Mouse (Mus musculus): ENCODE data around the gene H2-Ob. TPM values are rescaled to one million over a fixed set of nuclear protein-coding genes. Genes with fewer than 3 reads are reported as not detected.

H2-Ob gene
- polyA plus RNA-seq, 1 experiment from 2014 or later = not detected

Other genes starting within 250 kb of the H2-Ob start
- gene H2-K1, start 238.6 kb upstream of the H2-Ob start, polyA plus RNA-seq (2016; fragmentation: Nextera tagmentation; extraction: Ambion mirVana) = 26.8 and 28.4 TPM in 2 replicates
- gene Ring1, start 214.2 kb upstream of the H2-Ob start, polyA plus RNA-seq (2016; fragmentation: Nextera tagmentation; extraction: Ambion mirVana) = 25.2 and 27.0 TPM in 2 replicates
- gene H2-Ke6, start 210.8 kb upstream of the H2-Ob start, polyA plus RNA-seq (2016; fragmentation: Nextera tagmentation; extraction: Ambion mirVana) = 110 and 131 TPM in 2 replicates
- gene Slc39a7, start 207.2 kb upstream of the H2-Ob start, polyA plus RNA-seq (2016; fragmentation: Nextera tagmentation; extraction: Ambion mirVana) = 180 and 184 TPM in 2 replicates
- 68.0 and 68.4 TPM in 2 replicates for gene Rxrb, start 207.1 kb upstream of the H2-Ob start, polyA plus RNA-seq (2016; fragmentation: Nextera tagmentation; extraction: Ambion mirVana)
- 2.3 and 4.0 TPM in 2 replicates for gene Col11a2, start 199.5 kb upstream of the H2-Ob start, polyA plus RNA-seq (2016; fragmentation: Nextera tagmentation; extraction: Ambion mirVana)
- gene H2-Oa, start 146.6 kb upstream of the H2-Ob start, polyA plus RNA-seq (2016; fragmentation: Nextera tagmentation; extraction: Ambion mirVana) = 0.17 and 0.56 TPM in 2 replicates
- 9.8 and 9.9 TPM in 2 replicates for gene H2-DMa, start 119.4 kb upstream of the H2-Ob start, polyA plus RNA-seq (2016; fragmentation: Nextera tagmentation; extraction: Ambion mirVana)
- gene Brd2, start 116.3 kb upstream of the H2-Ob start, polyA plus RNA-seq (2016; fragmentation: Nextera tagmentation; extraction: Ambion mirVana) = 144 and 148 TPM in 2 replicates
- 0.16 and 0.23 TPM in 2 replicates for gene H2-DMb2, start 95.6 kb upstream of the H2-Ob start, polyA plus RNA-seq (2016; fragmentation: Nextera tagmentation; extraction: Ambion mirVana)
- gene H2-DMb1, start 85.8 kb upstream of the H2-Ob start, polyA plus RNA-seq (2016; fragmentation: Nextera tagmentation; extraction: Ambion mirVana) = 0.16 and 0.73 TPM in 2 replicates
- gene Tap1, start 51.4 kb upstream of the H2-Ob start, polyA plus RNA-seq (2016; fragmentation: Nextera tagmentation; extraction: Ambion mirVana) = 1.4 and 1.8 TPM in 2 replicates
- 1.3 and 1.5 TPM in 2 replicates for gene Psmb9, start 51.1 kb upstream of the H2-Ob start, polyA plus RNA-seq (2016; fragmentation: Nextera tagmentation; extraction: Ambion mirVana)
- 1.6 and 2.1 TPM in 2 replicates for gene Psmb8, start 41.2 kb upstream of the H2-Ob start, polyA plus RNA-seq (2016; fragmentation: Nextera tagmentation; extraction: Ambion mirVana)
- gene Tap2, start 35.4 kb upstream of the H2-Ob start, polyA plus RNA-seq (2016; fragmentation: Nextera tagmentation; extraction: Ambion mirVana) = 0.79 and 0.82 TPM in 2 replicates
- gene H2-Ab1, start 18.8 kb downstream of the H2-Ob start, polyA plus RNA-seq (2016; fragmentation: Nextera tagmentation; extraction: Ambion mirVana) = 2.6 and 3.2 TPM in 2 replicates
- 0.37 TPM in 1 of 2 replicates, not detected in the other for gene H2-Aa, start 48.9 kb downstream of the H2-Ob start, polyA plus RNA-seq (2016; fragmentation: Nextera tagmentation; extraction: Ambion mirVana)
- gene H2-Eb1, start 67.0 kb downstream of the H2-Ob start, polyA plus RNA-seq (2016; fragmentation: Nextera tagmentation; extraction: Ambion mirVana) = 1.7 and 2.0 TPM in 2 replicates
- gene H2-Eb2, start 86.8 kb downstream of the H2-Ob start, polyA plus RNA-seq (2016; fragmentation: Nextera tagmentation; extraction: Ambion mirVana) = 0.10 TPM in 1 of 2 replicates, not detected in the other
- gene Btnl2, start 115.9 kb downstream of the H2-Ob start, polyA plus RNA-seq (2016; fragmentation: Nextera tagmentation; extraction: Ambion mirVana) = 0.06 TPM in 1 of 2 replicates, not detected in the other
- gene Btnl1, start 138.2 kb downstream of the H2-Ob start, polyA plus RNA-seq (2016; fragmentation: Nextera tagmentation; extraction: Ambion mirVana) = not detected in 2 replicates
- 3.9 and 4.2 TPM in 2 replicates for gene BC051142, start 159.9 kb downstream of the H2-Ob start, polyA plus RNA-seq (2016; fragmentation: Nextera tagmentation; extraction: Ambion mirVana)
- gene Btnl4, start 238.4 kb downstream of the H2-Ob start, polyA plus RNA-seq (2016; fragmentation: Nextera tagmentation; extraction: Ambion mirVana) = not detected in 2 replicates